Mouse (Mus musculus) heart, adult 2 months (tissue): Measurements from ENCODE around the gene B3glct. TPM values are rescaled to one million over a fixed set of nuclear protein-coding genes. Genes with fewer than 3 reads are reported as not detected.

Experiments used
- DNase-seq, 2 experiments: peaks; one replicate each; pipeline ENCODE4 v3.0.0; 2021
- H3K27ac ChIP-seq: fragments of 200-600 bp; 2 replicates; pipeline ENCODE4 v1.8.1; 2022
- H3K27me3 ChIP-seq: fragments of 200-500 bp; 2 replicates; pipeline ENCODE4 v1.6.1; 2012; ENCODE audit warnings: mild to moderate bottlenecking, low read length, inconsistent platforms, mixed read lengths; ENCODE audit not compliant: control insufficient read depth, insufficient read depth
- H3K36me3 ChIP-seq: fragments of 200-500 bp; 2 replicates; pipeline ENCODE4 v1.6.1; 2012; ENCODE audit warnings: low read length, inconsistent platforms; ENCODE audit not compliant: control insufficient read depth, insufficient read depth
- H3K4me1 ChIP-seq: fragments of 200-500 bp; 2 replicates; pipeline ENCODE4 v1.6.1; 2011; ENCODE audit warnings: low read length; ENCODE audit not compliant: control insufficient read depth, insufficient read depth
- H3K4me3 ChIP-seq: fragments of 200-600 bp; 2 replicates; pipeline ENCODE4 v1.8.1; 2022
- H3K79me2 ChIP-seq: fragments of 200-500 bp; replicated peaks from 2 replicates; pipeline ENCODE4 v1.6.1; 2012; ENCODE audit warnings: mild to moderate bottlenecking, inconsistent platforms, low read length, moderate library complexity, mixed read lengths; ENCODE audit not compliant: control insufficient read depth, insufficient read depth
- H3K9ac ChIP-seq: fragments of 200-500 bp; 2 replicates; pipeline ENCODE4 v1.6.1; 2012; ENCODE audit warnings: low read depth, mild to moderate bottlenecking, control low read depth, inconsistent platforms, low read length, mixed read lengths
- CTCF ChIP-seq: fragments of 200-600 bp; IDR thresholded peaks from 2 replicates; pipeline ENCODE4 v1.8.1; 2022; ENCODE audit warnings: antibody characterized with exemption, mild to moderate bottlenecking, moderate library complexity
- EP300 ChIP-seq: fragments of 200-500 bp; IDR thresholded peaks from 2 replicates; pipeline ENCODE4 v1.6.1; 2011; ENCODE audit warnings: low read depth, low read length, control low read depth; ENCODE audit not compliant: insufficient read depth
- POLR2A ChIP-seq: fragments of 200-500 bp; IDR thresholded peaks from 2 replicates; pipeline ENCODE4 v1.6.1; 2011; ENCODE audit warnings: mild to moderate bottlenecking, low read depth, low read length, control low read depth; ENCODE audit not compliant: insufficient read depth
- WGBS: fragments of 180-500 bp; shearing (Covaris S2); methylation state at CpG from one replicate; pipeline ENCODE4 v1.1.7; 2018; 5-methylcytosine and 5-hydroxymethylcytosine counted together
- intact Hi-C: fragments of 180-260 bp; cut with DNase I; formaldehyde crosslinking; loops from one replicate; pipeline ENCODE4 v1.15.1; 2025
- polyA plus RNA-seq: library from polyadenylated mRNA; depleted of rRNA; stranded (reverse); fragments of >200 nt; gene quantifications from 2 replicates; pipeline ENCODE4 v1.2.3, GENCODE M21; 2012
- total RNA-seq, 2 experiments: library from RNA; stranded (reverse); gene quantifications; 2 replicates each; pipeline ENCODE4 v1.2.3; 2021

The B3glct gene
- total and polyA plus RNA-seq, 3 experiments: 4.6 to 6.4 (median 4.9) TPM

GRCm38 (mm10) chr5:149702770-149703169 lies 24.7 kb downstream of the B3glct start:
- Histone ChIP-seq H3K9ac (no peak overlapping the region), H3K36me3 (no peaks in the 10 kb centered on the region), H3K27ac (no peak overlapping the region), H3K27me3 (no peaks in the 10 kb centered on the region), H3K79me2 (no peaks in the 10 kb centered on the region), H3K4me1 (no peaks in the 10 kb centered on the region), H3K4me3 (no peak overlapping the region)
- DNase-seq: no peak
- TF ChIP-seq EP300 (no peak), CTCF (peak; percentile 49), POLR2A (no peak)
- intact Hi-C loops: no loop called here

- Histone ChIP-seq H3K79me2 (no peaks in the 10 kb centered on the region), H3K4me3 (no peak overlapping the region), H3K27ac (no peak overlapping the region), H3K27me3 (no peaks in the 10 kb centered on the region), H3K36me3 (no peaks in the 10 kb centered on the region), H3K4me1 (no peaks in the 10 kb centered on the region), H3K9ac (no peak overlapping the region)
- no peak for DNase-seq
- peak; percentile 42 for TF ChIP-seq CTCF
- TF ChIP-seq POLR2A: no peak
- intact Hi-C loops: loop anchor here (10.0 kb wide), 1 partner anchor 313 kb away; no protein-coding TSS in a partner anchor
- WGBS: 96% methylated on average over 4 of the region's 4 CpGs
Observed at GRCm38 (mm10) chr5:149711545-149711944, 33.5 kb downstream of the B3glct start.

GRCm38 (mm10) chr5:149713170-149713774 lies 35.2 kb downstream of the B3glct start:
- Histone ChIP-seq H3K79me2 (no peaks in the 10 kb centered on the region), H3K27me3 (no peaks in the 10 kb centered on the region), H3K4me1 (no peaks in the 10 kb centered on the region), H3K9ac (no peak overlapping the region), H3K4me3 (no peak overlapping the region; the same call in 1 of the 2 replicates), H3K36me3 (no peaks in the 10 kb centered on the region), H3K27ac (no peak overlapping the region)
- 37% methylated on average over 11 of the region's 11 CpGs for WGBS
- DNase-seq: peak; percentile 6 to 27
- no peak for TF ChIP-seq EP300
- peak; percentile 79 for TF ChIP-seq CTCF
- no peak for TF ChIP-seq POLR2A
- intact Hi-C loops: loop anchor here (2.0 to 10.0 kb wide), 2 partner anchors 142 to 312 kb away; no protein-coding TSS in a partner anchor

GRCm38 (mm10) chr5:149713834-149714233 lies 35.8 kb downstream of the B3glct start:
- WGBS: 38% methylated on average over 16 of the region's 16 CpGs
- Histone ChIP-seq H3K4me3 (no peak overlapping the region; the same call in 1 of the 2 replicates), H3K4me1 (no peaks in the 10 kb centered on the region), H3K27ac (no peak overlapping the region), H3K36me3 (no peaks in the 10 kb centered on the region), H3K9ac (no peak overlapping the region), H3K79me2 (no peaks in the 10 kb centered on the region), H3K27me3 (no peaks in the 10 kb centered on the region)
- no peak for DNase-seq
- no peak for TF ChIP-seq POLR2A
- intact Hi-C loops: loop anchor here (2.0 to 10.0 kb wide), 2 partner anchors 141 to 311 kb away; no protein-coding TSS in a partner anchor

GRCm38 (mm10) chr5:149715571-149716328 lies 37.7 kb downstream of the B3glct start:
- no peak for DNase-seq
- H3K79me2 ChIP-seq: no peaks in the 10 kb centered on the region
- intact Hi-C loops: loop anchor here (10.0 kb wide), 1 partner anchor 309 kb away; no protein-coding TSS in a partner anchor
- no peak overlapping the region for H3K9ac ChIP-seq
- H3K27ac ChIP-seq: no peak overlapping the region
- H3K4me3 ChIP-seq: no peak overlapping the region
- whole genome bisulfite sequencing: 65% methylated on average over 15 of the region's 15 CpGs
- H3K4me1 ChIP-seq: no peaks in the 10 kb centered on the region
- no peak for TF ChIP-seq EP300
- TF ChIP-seq CTCF: no peak
- H3K27me3 ChIP-seq: no peaks in the 10 kb centered on the region
- H3K36me3 ChIP-seq: no peaks in the 10 kb centered on the region

- DNase-seq: no peak
- Histone ChIP-seq H3K27ac (no peak overlapping the region), H3K79me2 (no peaks in the 10 kb centered on the region), H3K4me3 (no peak overlapping the region), H3K4me1 (no peaks in the 10 kb centered on the region), H3K36me3 (no peaks in the 10 kb centered on the region), H3K9ac (no peak overlapping the region), H3K27me3 (no peaks in the 10 kb centered on the region)
- no peak for TF ChIP-seq POLR2A
- no peak for TF ChIP-seq EP300
- no peak for TF ChIP-seq CTCF
- intact Hi-C loops: loop anchor here (10.0 kb wide), 1 partner anchor 308 kb away; no protein-coding TSS in a partner anchor
- WGBS: 39% methylated on average over 3 of the region's 3 CpGs
Observed at GRCm38 (mm10) chr5:149716329-149716690, 38.3 kb downstream of the B3glct start.
